ENCODE assay signal across 8 mouse cellular contexts in the genomic region with DNA sequence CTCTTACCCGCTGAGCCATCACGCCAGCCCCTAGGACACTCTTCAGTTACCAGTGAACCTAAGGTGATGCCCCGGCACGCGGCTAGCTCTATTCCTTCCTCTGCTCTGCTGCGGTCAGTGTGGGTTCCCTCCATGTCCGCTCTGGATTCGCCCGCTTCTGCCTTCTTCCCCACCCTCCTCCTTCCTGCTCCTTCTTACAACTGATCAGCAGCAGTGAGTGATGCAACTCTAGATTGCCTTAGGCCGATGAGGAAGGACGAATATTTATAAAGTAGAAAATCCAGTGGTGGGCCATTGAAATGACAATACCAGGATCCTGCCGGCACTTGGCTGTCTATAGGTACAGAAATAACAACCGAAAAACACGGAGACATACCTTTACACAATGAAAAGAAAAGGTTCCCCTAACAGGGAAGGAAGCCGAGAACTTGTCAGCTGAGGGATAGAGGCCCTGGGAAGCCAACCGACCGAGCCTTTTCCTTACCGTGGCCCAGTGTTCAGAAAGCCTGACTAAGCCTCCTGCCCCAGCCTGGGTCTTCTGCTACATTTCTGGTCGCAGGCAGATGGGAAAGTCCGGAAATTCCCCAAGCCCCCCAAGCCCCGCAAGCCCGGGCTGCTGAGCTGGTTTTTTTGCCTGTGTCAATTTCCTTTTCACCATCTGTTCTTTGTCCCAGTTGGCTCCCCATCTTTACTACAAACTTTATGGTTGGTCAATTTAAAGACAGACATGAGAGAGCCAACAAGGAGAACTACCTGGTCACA. TPM values are rescaled to one million over a fixed set of nuclear protein-coding genes. Genes with fewer than 3 reads are reported as not detected.
DNase-seq lines count a peak whose midpoint lies in the region; ATAC-seq and TF ChIP-seq lines count a peak whose summit lies in the region.

No protein-coding gene starts in this region.

- no peak overlapping the region for H3K9ac ChIP-seq in midbrain, embryonic 15.5 days

- no peak for TF ChIP-seq POLR2A in spleen, adult 2 months (IDR thresholded peaks at IDR 0.05; ENCODE audit: low read depth, low read length)

- H3K27me3 ChIP-seq in spleen, adult 2 months (ENCODE audit: control insufficient read depth, insufficient read depth, low read length), result no peaks in the 10 kb centered on the region
- no peaks in the 10 kb centered on the region for H3K27me3 ChIP-seq in limb, embryonic 10.5 days (ENCODE audit: low read depth, poor library complexity, severe bottlenecking)
- H3K27me3 ChIP-seq in midbrain, embryonic 15.5 days (replicated peaks), result no peaks in the 10 kb centered on the region

- H3K4me1 ChIP-seq in spleen, adult 2 months (ENCODE audit: control insufficient read depth, insufficient read depth, insufficient read length), result peaks cover 37% of the 10 kb centered on the region
- H3K4me1 ChIP-seq in limb, embryonic 10.5 days, result peaks cover 24% of the 10 kb centered on the region
- H3K4me1 ChIP-seq in midbrain, embryonic 15.5 days, result no peaks in the 10 kb centered on the region

- no peak for TF ChIP-seq CTCF in spleen, adult 2 months (IDR thresholded peaks at IDR 0.05; ENCODE audit: extremely low read depth, insufficient read depth, insufficient read length, insufficient replicate concordance)

- H3K4me2 ChIP-seq in midbrain, embryonic 15.5 days, result peak overlapping the region; percentile 17; the same call in 1 of the 2 replicates

- H3K4me3 ChIP-seq in spleen, adult 2 months (ENCODE audit: extremely low read depth, insufficient read depth, insufficient read length), result peak overlapping the region; percentile 70
- H3K4me3 ChIP-seq in limb, embryonic 10.5 days, result peak overlapping the region; percentile 37
- no peak overlapping the region for H3K4me3 ChIP-seq in midbrain, embryonic 15.5 days

- H3K27ac ChIP-seq in spleen, adult 2 months (ENCODE audit: insufficient read depth, low read length), result peak overlapping the region; percentile 94
- peak overlapping the region; percentile 66 for H3K27ac ChIP-seq in limb, embryonic 10.5 days
- H3K27ac ChIP-seq in midbrain, embryonic 15.5 days, result 0 out of 2 replicates have a peak overlapping the region, but pooled peaks have one; percentile 1

- no peaks in the 10 kb centered on the region for H3K9me3 ChIP-seq in limb, embryonic 10.5 days (replicated peaks)
- H3K9me3 ChIP-seq in midbrain, embryonic 15.5 days, result no peaks in the 10 kb centered on the region

- no peaks in the 10 kb centered on the region for H3K36me3 ChIP-seq in spleen, adult 2 months (ENCODE audit: control insufficient read depth, insufficient read depth, low read length)
- no peaks in the 10 kb centered on the region for H3K36me3 ChIP-seq in limb, embryonic 10.5 days
- no peaks in the 10 kb centered on the region for H3K36me3 ChIP-seq in midbrain, embryonic 15.5 days (replicated peaks)

- ATAC-seq in midbrain, embryonic 15.5 days (replicated peaks), result no peak
- ATAC-seq in megakaryocyte-erythroid progenitor cell, adult 5-6 weeks (replicated peaks; ENCODE audit: low FRiP score, low TSS enrichment, poor library complexity, severe bottlenecking), result no peak

- DNase-seq in spleen, adult 2 months (ENCODE audit: low read depth in 1 of 2, low spot score in 2 of 2), result no peak
- no peak for DNase-seq in spleen, adult 12 weeks (ENCODE audit: low spot score)
- peak; percentile 31 for DNase-seq in heart, adult 8-10 months (ENCODE audit: low spot score)
- no peak for DNase-seq in limb, embryonic 10.5 days (ENCODE audit: low spot score)
- DNase-seq in layer of hippocampus, postnatal 14 days (ENCODE audit: low spot score in 2 of 2), result no peak
- DNase-seq in adipocyte (ENCODE audit: low spot score), result no peak

- 11% methylated on average over 22 of the region's 22 CpGs for WGBS in spleen, adult 2 months
- WGBS in limb, embryonic 10.5 days, result 78% methylated on average over 22 of the region's 22 CpGs
- WGBS in midbrain, embryonic 15.5 days, result 72% methylated on average over 22 of the region's 22 CpGs

RNA-seq across cellular contexts. Expression of a gene that starts 27.7 kb away (rescaled TPM):
- 15.2 and 21.0 TPM in 2 replicates for polyA plus RNA-seq in spleen, adult 2 months (2012; rRNA removed)
- 10 to 100 TPM; 24.8 to 34.8 (median 28.6) TPM for total RNA-seq in heart, adult 8-10 months (2022)
- polyA plus RNA-seq in limb, embryonic 10.5 days (2016; fragmentation: Nextera tagmentation; extraction: Ambion mirVana), result 16.9 and 19.0 TPM in 2 replicates
- 12.9 TPM in 2 replicates for polyA plus RNA-seq in midbrain, embryonic 15.5 days (2015; fragmentation: Nextera tagmentation; extraction: Ambion mirVana)
- 52.3 and 58.0 TPM in 2 replicates for total RNA-seq in megakaryocyte-erythroid progenitor cell, adult 5-6 weeks (2014; fragmentation: Nextera tagmentation)
- total RNA-seq in megakaryocyte-erythroid progenitor cell, adult 5-6 weeks (2017), result 61.4 and 70.3 TPM in 2 replicates
- total RNA-seq in layer of hippocampus, postnatal 14 days (2021), result 10 to 100 TPM; 45.2 to 53.7 TPM

Comparison
In these comparisons a context has a peak if more than half of its experiments do, and no peak if none do; other contexts are left out.
1. H3K27ac ChIP-seq: peak in every context shown above with its lines; median percentile 94 in spleen, adult 2 months; 66 in limb, embryonic 10.5 days; 1 in midbrain, embryonic 15.5 days.